Mouse (Mus musculus) limb, embryonic 13.5 days (tissue): ENCODE results near the gene Usp53. TPM values are rescaled to one million over a fixed set of nuclear protein-coding genes. Genes with fewer than 3 reads are reported as not detected.

Experiments
- ATAC-seq: fragments of 200-750 bp; cut with Nextera tagmentation; 2 replicates; pipeline ENCODE4 v1.8.0; 2017; ENCODE audit warnings: low read depth, moderate number of reproducible peaks, moderate TSS enrichment; ENCODE audit not compliant: low FRiP score
- H3K27ac ChIP-seq: fragments of 300-500 bp; sonication (generic); 2 replicates; pipeline ENCODE4 v1.5.1; 2015; ENCODE audit warnings: inconsistent platforms, mild to moderate bottlenecking, moderate library complexity
- H3K27me3 ChIP-seq: fragments of 300-500 bp; sonication (generic); 2 replicates; pipeline ENCODE4 v1.6.1; 2015; ENCODE audit warnings: mild to moderate bottlenecking, inconsistent platforms
- H3K36me3 ChIP-seq: fragments of 300-500 bp; sonication (generic); 2 replicates; pipeline ENCODE4 v1.6.1; 2015; ENCODE audit warnings: inconsistent platforms, mild to moderate bottlenecking, moderate library complexity
- H3K4me1 ChIP-seq: fragments of 300-500 bp; sonication (generic); 2 replicates; pipeline ENCODE4 v1.6.1; 2015; ENCODE audit warnings: inconsistent platforms
- H3K4me2 ChIP-seq: fragments of 300-500 bp; sonication (generic); replicated peaks from 2 replicates; pipeline ENCODE4 v1.6.1; 2015; ENCODE audit warnings: inconsistent platforms, mild to moderate bottlenecking, moderate library complexity
- H3K4me3 ChIP-seq: fragments of 300-500 bp; sonication (generic); 2 replicates; pipeline ENCODE4 v1.5.1; 2015; ENCODE audit warnings: moderate library complexity, mild to moderate bottlenecking, inconsistent platforms
- H3K9ac ChIP-seq: fragments of 300-500 bp; sonication (generic); 2 replicates; pipeline ENCODE4 v1.6.1; 2015; ENCODE audit warnings: mild to moderate bottlenecking, inconsistent platforms
- H3K9me3 ChIP-seq: fragments of 300-500 bp; sonication (generic); 2 replicates; pipeline ENCODE4 v1.6.1; 2016; ENCODE audit warnings: inconsistent platforms
- WGBS: fragments of 180-500 bp; shearing (Covaris S2); methylation state at CpG from one replicate; pipeline ENCODE4 v1.1.7; 2015; 5-methylcytosine and 5-hydroxymethylcytosine counted together
- microRNA-seq: library from miRNA; unstranded; fragments of <30 nt; microRNA quantifications from one replicate; pipeline ENCODE4, GENCODE M21; 2016
- polyA plus RNA-seq: library from polyadenylated mRNA; unstranded; fragments of >200 nt; fragmentation: Nextera tagmentation; extraction: Ambion mirVana; gene quantifications from 2 replicates; pipeline ENCODE4 v1.2.1, GENCODE M21; 2015

Usp53 gene
- polyA plus RNA-seq, 1 experiment from 2014 or later, result 6.7 TPM

GRCm38 (mm10) chr3:122907841-122908240 lies 76.5 kb downstream of the Usp53 start:
- WGBS, result 88% methylated on average over 2 of the region's 2 CpGs
- H3K27me3 ChIP-seq, result no peaks in the 10 kb centered on the region
- no peaks in the 10 kb centered on the region for H3K4me1 ChIP-seq
- no peak overlapping the region for H3K4me2 ChIP-seq
- H3K9ac ChIP-seq, result no peak overlapping the region
- H3K36me3 ChIP-seq, result no peaks in the 10 kb centered on the region
- H3K9me3 ChIP-seq, result no peaks in the 10 kb centered on the region
- ATAC-seq, result no peak
- no peak overlapping the region for H3K4me3 ChIP-seq
- no peak overlapping the region for H3K27ac ChIP-seq

- Histone ChIP-seq H3K9ac (no peak overlapping the region), H3K4me1 (no peaks in the 10 kb centered on the region), H3K36me3 (no peaks in the 10 kb centered on the region), H3K27me3 (no peaks in the 10 kb centered on the region), H3K27ac (no peak overlapping the region), H3K4me2 (no peak overlapping the region), H3K4me3 (no peak overlapping the region), H3K9me3 (no peaks in the 10 kb centered on the region)
- ATAC-seq, result peak; percentile 48; the same call in 1 of the 2 replicates
- WGBS, result 43% methylated on average over 12 of the region's 12 CpGs
Measured at GRCm38 (mm10) chr3:122903746-122904433, 80.4 kb downstream of the Usp53 start.

- H3K4me2 ChIP-seq, result no peak overlapping the region
- no peak overlapping the region for H3K27ac ChIP-seq
- no peaks in the 10 kb centered on the region for H3K27me3 ChIP-seq
- ATAC-seq, result no peak
- H3K4me1 ChIP-seq, result no peaks in the 10 kb centered on the region
- H3K9ac ChIP-seq, result no peak overlapping the region
- no peak overlapping the region for H3K4me3 ChIP-seq
- H3K9me3 ChIP-seq, result no peaks in the 10 kb centered on the region
- WGBS, result 58% methylated on average over 6 of the region's 6 CpGs
- no peaks in the 10 kb centered on the region for H3K36me3 ChIP-seq
Measured at GRCm38 (mm10) chr3:122898254-122898653, 86.1 kb downstream of the Usp53 start.

GRCm38 (mm10) chr3:122895189-122895731 lies 89.0 kb downstream of the Usp53 start:
- no peaks in the 10 kb centered on the region for H3K36me3 ChIP-seq
- no peak overlapping the region for H3K4me2 ChIP-seq
- 84% methylated on average over 11 of the region's 11 CpGs for WGBS
- H3K4me3 ChIP-seq, result no peak overlapping the region
- H3K27ac ChIP-seq, result no peak overlapping the region
- no peaks in the 10 kb centered on the region for H3K9me3 ChIP-seq
- no peak for ATAC-seq
- no peaks in the 10 kb centered on the region for H3K27me3 ChIP-seq
- no peak overlapping the region for H3K9ac ChIP-seq
- no peaks in the 10 kb centered on the region for H3K4me1 ChIP-seq

GRCm38 (mm10) chr3:122894772-122895171 lies 89.5 kb downstream of the Usp53 start, which contains the start of gene Fabp2:
Gene Fabp2 (plus strand): TSS chr3:122895072.
- 93% methylated on average over 3 of the region's 3 CpGs for WGBS
- ATAC-seq, result no peak
- H3K4me2 ChIP-seq, result no peak within 1 kb of the TSS
- no peaks in the 10 kb centered on the region for H3K27me3 ChIP-seq
- no peaks in the 10 kb centered on the region for H3K36me3 ChIP-seq
- H3K27ac ChIP-seq, result no peak within 1 kb of the TSS
- no peaks in the 10 kb centered on the region for H3K9me3 ChIP-seq
- no peak within 1 kb of the TSS for H3K9ac ChIP-seq
- H3K4me3 ChIP-seq, result no peak within 1 kb of the TSS
- H3K4me1 ChIP-seq, result no peaks in the 10 kb centered on the region

- no peak overlapping the region for H3K4me2 ChIP-seq
- no peaks in the 10 kb centered on the region for H3K4me1 ChIP-seq
- WGBS, result 86% methylated on average over 5 of the region's 5 CpGs
- H3K4me3 ChIP-seq, result no peak overlapping the region
- no peak overlapping the region for H3K9ac ChIP-seq
- H3K27ac ChIP-seq, result no peak overlapping the region
- no peak for ATAC-seq
- H3K27me3 ChIP-seq, result no peaks in the 10 kb centered on the region
- no peaks in the 10 kb centered on the region for H3K36me3 ChIP-seq
- H3K9me3 ChIP-seq, result no peaks in the 10 kb centered on the region
Measured at GRCm38 (mm10) chr3:122888371-122888819, 95.9 kb downstream of the Usp53 start.

- Histone ChIP-seq H3K4me3 (no peak overlapping the region), H3K36me3 (no peaks in the 10 kb centered on the region), H3K4me2 (no peak overlapping the region), H3K27ac (no peak overlapping the region), H3K4me1 (no peaks in the 10 kb centered on the region), H3K27me3 (no peaks in the 10 kb centered on the region), H3K9ac (no peak overlapping the region), H3K9me3 (no peaks in the 10 kb centered on the region)
- ATAC-seq, result no peak
- 67% methylated on average over 4 of the region's 4 CpGs for WGBS
Measured at GRCm38 (mm10) chr3:122887505-122888301, 96.6 kb downstream of the Usp53 start.

Small RNA genes within 50 kb of the gene (microRNA-seq; reads per million reads assigned to microRNA genes)
- not detected for gene Gm22066

Other genes starting within 250 kb of the Usp53 start
- gene Fabp2, start 89.4 kb downstream of the Usp53 start, polyA plus RNA-seq, result 0.45 and 1.5 TPM in 2 replicates
- not detected in 2 replicates for gene Gm10959, start 65.2 kb downstream of the Usp53 start, polyA plus RNA-seq
- 79.8 and 85.7 TPM in 2 replicates for gene 1810037I17Rik, start 60.3 kb downstream of the Usp53 start, polyA plus RNA-seq
- gene Myoz2, start 50.5 kb upstream of the Usp53 start, polyA plus RNA-seq, result 16.3 and 18.3 TPM in 2 replicates